10 mouse cellular contexts compared by ENCODE assay signal in the genomic region with DNA sequence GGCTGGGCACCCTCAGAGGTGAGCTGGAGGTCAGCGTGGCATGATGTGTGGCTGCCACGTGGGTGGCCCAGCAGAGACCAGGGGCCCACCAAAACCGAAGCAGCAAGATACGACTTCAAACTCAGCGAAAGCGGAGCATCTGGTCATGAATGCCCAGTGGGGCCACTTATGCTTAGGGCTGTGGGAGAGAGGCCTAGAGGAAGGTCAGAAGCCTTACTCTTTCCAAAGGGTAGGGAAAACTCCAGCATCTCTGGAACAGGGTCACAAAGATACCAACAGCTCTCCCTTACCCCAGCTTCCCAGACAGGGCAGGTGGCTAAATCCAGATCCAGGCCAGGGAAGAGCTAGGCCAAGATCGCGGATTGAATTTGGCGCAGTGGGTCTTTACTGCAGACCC. TPM values are rescaled to one million over a fixed set of nuclear protein-coding genes. Genes with fewer than 3 reads are reported as not detected.
DNase-seq lines count a peak whose midpoint lies in the region; ATAC-seq lines count a peak whose summit lies in the region.
"Had no signal": no experiment of that assay in that cellular context is flagged by ENCODE, and none has a peak within 500 bp of the region (broad histone marks: within the 10 kb centered on the region; RNA-seq: fewer than 3 reads in every experiment).

No protein-coding gene starts in this region.

- no peaks in the 10 kb centered on the region for H3K9me3 ChIP-seq in liver, embryonic 11.5 days (ENCODE audit: control insufficient read depth, low read length)
- H3K9me3 ChIP-seq in liver, embryonic 12.5 days (replicated peaks) = no peaks in the 10 kb centered on the region
- no peaks in the 10 kb centered on the region for H3K9me3 ChIP-seq in intestine, embryonic 16.5 days (ENCODE audit: control insufficient read depth, low read length)
- H3K9me3 ChIP-seq in stomach, embryonic 14.5 days (ENCODE audit: control insufficient read depth, low read depth, low read length) = no peaks in the 10 kb centered on the region

- H3K36me3 ChIP-seq in liver, embryonic 11.5 days (ENCODE audit: control insufficient read depth, insufficient read depth, low read length) = peaks cover 12% of the 10 kb centered on the region
- H3K36me3 ChIP-seq in liver, embryonic 12.5 days = peaks cover 19% of the 10 kb centered on the region
- no peaks in the 10 kb centered on the region for H3K36me3 ChIP-seq in intestine, embryonic 16.5 days (ENCODE audit: control insufficient read depth, insufficient read depth, low read length)
- H3K36me3 ChIP-seq in stomach, embryonic 14.5 days (ENCODE audit: control insufficient read depth, insufficient read depth, low read length) = peaks cover 8% of the 10 kb centered on the region

- DNase-seq in cerebellum, postnatal 10 days = peak; percentile 65 to 67
- no peak for DNase-seq in cerebellum, adult 9-11 months
- DNase-seq in liver, embryonic 11.5 days (ENCODE audit: low spot score) = no peak
- DNase-seq in testis, postnatal 10 days (ENCODE audit: low spot score) = no peak
- DNase-seq: thymus, adult 2 months had no signal

- H3K27me3 ChIP-seq in liver, embryonic 11.5 days (replicated peaks; ENCODE audit: control insufficient read depth, insufficient read depth, low read length) = no peaks in the 10 kb centered on the region
- peaks cover 31% of the 10 kb centered on the region for H3K27me3 ChIP-seq in liver, embryonic 12.5 days (replicated peaks)
- H3K27me3 ChIP-seq in intestine, embryonic 16.5 days (replicated peaks; ENCODE audit: control insufficient read depth, insufficient read depth, low read length) = no peaks in the 10 kb centered on the region
- no peaks in the 10 kb centered on the region for H3K27me3 ChIP-seq in stomach, embryonic 14.5 days (ENCODE audit: control insufficient read depth, insufficient read depth, low read length)

- peak overlapping the region; percentile 91 for H3K4me2 ChIP-seq in liver, embryonic 11.5 days
- no peak overlapping the region for H3K4me2 ChIP-seq in liver, embryonic 12.5 days
- H3K4me2 ChIP-seq in intestine, embryonic 16.5 days (ENCODE audit: low read depth, low read length) = 0 out of 2 replicates have a peak overlapping the region, but pooled peaks have one; percentile 1
- H3K4me2 ChIP-seq in stomach, embryonic 14.5 days (replicated peaks; ENCODE audit: low read depth, low read length) = peak overlapping the region; percentile 92; the same call in 1 of the 2 replicates

- ATAC-seq in liver, embryonic 11.5 days (replicated peaks; ENCODE audit: low FRiP score) = no peak
- no peak for ATAC-seq in liver, embryonic 12.5 days
- no peak for ATAC-seq in intestine, embryonic 16.5 days
- ATAC-seq in stomach, embryonic 14.5 days (ENCODE audit: insufficient number of reproducible peaks, insufficient read depth, low FRiP score, low read depth) = no peak
- ATAC-seq in megakaryocyte progenitor cell, adult 5-6 weeks (replicated peaks; ENCODE audit: poor library complexity) = no peak

- 72% methylated on average over 9 of the region's 9 CpGs for WGBS in liver, embryonic 11.5 days
- 76% methylated on average over 9 of the region's 9 CpGs for WGBS in liver, embryonic 12.5 days (ENCODE audit: insufficient replicate concordance)
- WGBS in intestine, embryonic 16.5 days = 59% methylated on average over 9 of the region's 9 CpGs
- 42% methylated on average over 9 of the region's 9 CpGs for WGBS in stomach, embryonic 14.5 days

- H3K9ac ChIP-seq in liver, embryonic 11.5 days (ENCODE audit: low read depth, low read length) = no peak overlapping the region
- no peak overlapping the region for H3K9ac ChIP-seq in liver, embryonic 12.5 days
- H3K9ac ChIP-seq in intestine, embryonic 16.5 days (ENCODE audit: low read depth, low read length) = peak overlapping the region; percentile 32; the same call in 1 of the 2 replicates
- H3K9ac ChIP-seq in stomach, embryonic 14.5 days (replicated peaks; ENCODE audit: low read depth, low read length) = no peak overlapping the region

- no peak overlapping the region for H3K4me3 ChIP-seq in liver, embryonic 11.5 days (ENCODE audit: low read depth, low read length)
- H3K4me3 ChIP-seq in liver, embryonic 12.5 days = no peak overlapping the region
- no peak overlapping the region for H3K4me3 ChIP-seq in intestine, embryonic 16.5 days (ENCODE audit: low read length)
- no peak overlapping the region for H3K4me3 ChIP-seq in stomach, embryonic 14.5 days (ENCODE audit: low read depth, low read length)

- H3K27ac ChIP-seq in liver, embryonic 11.5 days (ENCODE audit: low read depth, low read length) = 0 out of 2 replicates have a peak overlapping the region, but pooled peaks have one; percentile 8
- no peak overlapping the region for H3K27ac ChIP-seq in liver, embryonic 12.5 days
- H3K27ac ChIP-seq in intestine, embryonic 16.5 days (ENCODE audit: low read length) = peak overlapping the region; percentile 26; the same call in 1 of the 2 replicates
- peak overlapping the region; percentile 44; the same call in 1 of the 2 replicates for H3K27ac ChIP-seq in stomach, embryonic 14.5 days (ENCODE audit: low read length)

- H3K4me1 ChIP-seq in liver, embryonic 11.5 days (replicated peaks; ENCODE audit: control insufficient read depth, insufficient read depth, low read length) = peaks cover 38% of the 10 kb centered on the region
- H3K4me1 ChIP-seq in liver, embryonic 12.5 days = peaks cover 52% of the 10 kb centered on the region
- H3K4me1 ChIP-seq in intestine, embryonic 16.5 days (ENCODE audit: control insufficient read depth, insufficient read depth, low read length) = peaks cover 41% of the 10 kb centered on the region
- peaks cover 36% of the 10 kb centered on the region for H3K4me1 ChIP-seq in stomach, embryonic 14.5 days (ENCODE audit: control insufficient read depth, insufficient read depth, low read length)

RNA-seq across cellular contexts. Expression of a gene that starts 4.1 kb away (rescaled TPM):
- 62.4 and 63.2 TPM in 2 replicates for polyA plus RNA-seq in liver, embryonic 11.5 days (2014; fragmentation: Nextera tagmentation; extraction: Ambion mirVana)
- polyA plus RNA-seq in liver, embryonic 12.5 days (2016; fragmentation: Nextera tagmentation; extraction: Ambion mirVana) = 27.3 and 30.9 TPM in 2 replicates
- 30.5 and 32.6 TPM in 2 replicates for polyA plus RNA-seq in intestine, embryonic 16.5 days (2015; fragmentation: Nextera tagmentation; extraction: Ambion mirVana)
- 60.9 and 61.2 TPM in 2 replicates for polyA plus RNA-seq in stomach, embryonic 14.5 days (2014; fragmentation: Nextera tagmentation; extraction: Ambion mirVana)
- 0.91 and 1.7 TPM in 2 replicates for total RNA-seq in megakaryocyte progenitor cell, adult 5-6 weeks (2015)
- total RNA-seq in megakaryocyte progenitor cell, adult 5-6 weeks (2017) = 0.96 and 2.7 TPM in 2 replicates

RNA-seq across cellular contexts. Expression of a gene that starts 8.6 kb away (rescaled TPM):
- 0.11 TPM in 1 of 2 replicates, not detected in the other for polyA plus RNA-seq in liver, embryonic 11.5 days (2014; fragmentation: Nextera tagmentation; extraction: Ambion mirVana)
- polyA plus RNA-seq in liver, embryonic 12.5 days (2016; fragmentation: Nextera tagmentation; extraction: Ambion mirVana) = 0.10 and 0.19 TPM in 2 replicates
- polyA plus RNA-seq in intestine, embryonic 16.5 days (2015; fragmentation: Nextera tagmentation; extraction: Ambion mirVana) = 0.11 TPM in 2 replicates
- 0.50 and 0.68 TPM in 2 replicates for polyA plus RNA-seq in stomach, embryonic 14.5 days (2014; fragmentation: Nextera tagmentation; extraction: Ambion mirVana)
- total RNA-seq in megakaryocyte progenitor cell, adult 5-6 weeks (2015) = not detected in 2 replicates
- total RNA-seq in megakaryocyte progenitor cell, adult 5-6 weeks (2017) = not detected in 2 replicates
- total RNA-seq: neutrophil, adult 5-6 weeks had no signal

RNA-seq across cellular contexts. Expression of a gene that starts 9.7 kb away (rescaled TPM):
- 53.6 and 54.0 TPM in 2 replicates for polyA plus RNA-seq in liver, embryonic 11.5 days (2014; fragmentation: Nextera tagmentation; extraction: Ambion mirVana)
- 29.1 and 31.6 TPM in 2 replicates for polyA plus RNA-seq in liver, embryonic 12.5 days (2016; fragmentation: Nextera tagmentation; extraction: Ambion mirVana)
- 50.2 and 52.0 TPM in 2 replicates for polyA plus RNA-seq in intestine, embryonic 16.5 days (2015; fragmentation: Nextera tagmentation; extraction: Ambion mirVana)
- 52.3 and 57.1 TPM in 2 replicates for polyA plus RNA-seq in stomach, embryonic 14.5 days (2014; fragmentation: Nextera tagmentation; extraction: Ambion mirVana)
- total RNA-seq in megakaryocyte progenitor cell, adult 5-6 weeks (2015) = 21.3 and 23.4 TPM in 2 replicates
- 27.3 and 30.2 TPM in 2 replicates for total RNA-seq in megakaryocyte progenitor cell, adult 5-6 weeks (2017)

RNA-seq across cellular contexts. Expression of a gene that starts 9.9 kb away (rescaled TPM):
- 19.5 and 19.7 TPM in 2 replicates for polyA plus RNA-seq in liver, embryonic 11.5 days (2014; fragmentation: Nextera tagmentation; extraction: Ambion mirVana)
- polyA plus RNA-seq in liver, embryonic 12.5 days (2016; fragmentation: Nextera tagmentation; extraction: Ambion mirVana) = 14.5 and 15.2 TPM in 2 replicates
- 34.3 and 34.4 TPM in 2 replicates for polyA plus RNA-seq in intestine, embryonic 16.5 days (2015; fragmentation: Nextera tagmentation; extraction: Ambion mirVana)
- polyA plus RNA-seq in stomach, embryonic 14.5 days (2014; fragmentation: Nextera tagmentation; extraction: Ambion mirVana) = 26.3 and 32.6 TPM in 2 replicates
- total RNA-seq in megakaryocyte progenitor cell, adult 5-6 weeks (2015) = 15.8 and 19.1 TPM in 2 replicates
- 8.4 and 11.7 TPM in 2 replicates for total RNA-seq in megakaryocyte progenitor cell, adult 5-6 weeks (2017)

RNA-seq across cellular contexts. Expression of a gene that starts 18.6 kb away (rescaled TPM):
- 85.4 and 92.8 TPM in 2 replicates for polyA plus RNA-seq in liver, embryonic 11.5 days (2014; fragmentation: Nextera tagmentation; extraction: Ambion mirVana)
- polyA plus RNA-seq in liver, embryonic 12.5 days (2016; fragmentation: Nextera tagmentation; extraction: Ambion mirVana) = 54.6 and 58.0 TPM in 2 replicates
- 45.9 and 52.0 TPM in 2 replicates for polyA plus RNA-seq in intestine, embryonic 16.5 days (2015; fragmentation: Nextera tagmentation; extraction: Ambion mirVana)
- polyA plus RNA-seq in stomach, embryonic 14.5 days (2014; fragmentation: Nextera tagmentation; extraction: Ambion mirVana) = 37.4 and 37.8 TPM in 2 replicates
- 18.9 and 21.3 TPM in 2 replicates for total RNA-seq in megakaryocyte progenitor cell, adult 5-6 weeks (2015)
- 45.2 and 50.1 TPM in 2 replicates for total RNA-seq in megakaryocyte progenitor cell, adult 5-6 weeks (2017)

Comparison
In these comparisons a context has a peak if more than half of its experiments do, and no peak if none do; other contexts are left out.
1. DNase-seq: peak in cerebellum, postnatal 10 days (2 of 2); none in cerebellum, adult 9-11 months (single experiment), liver, embryonic 11.5 days (single experiment) and testis, postnatal 10 days (single experiment).